ENCODE assay signal across 8 mouse cellular contexts in genomic region chr3:95994381-95994846, GRCm38 (mm10). TPM values are rescaled to one million over a fixed set of nuclear protein-coding genes. Genes with fewer than 3 reads are reported as not detected.
DNase-seq lines count a peak whose midpoint lies in the region; ATAC-seq and TF ChIP-seq lines count a peak whose summit lies in the region.

No protein-coding gene starts in this region.

- H3K9ac ChIP-seq in embryonic facial prominence, embryonic 14.5 days (ENCODE audit: low read depth, low read length) = peak overlapping the region; percentile 93
- peak overlapping the region; percentile 98 for H3K9ac ChIP-seq in hindbrain, embryonic 14.5 days
- peak overlapping the region; percentile 79 for H3K9ac ChIP-seq in stomach, embryonic 16.5 days (ENCODE audit: low read length)

- H3K4me1 ChIP-seq in embryonic facial prominence, embryonic 14.5 days (ENCODE audit: control insufficient read depth, insufficient read depth, low read length) = peaks cover 24% of the 10 kb centered on the region
- peaks cover 49% of the 10 kb centered on the region for H3K4me1 ChIP-seq in hindbrain, embryonic 14.5 days (replicated peaks; ENCODE audit: control insufficient read depth, insufficient read depth, low read length)
- peaks cover 18% of the 10 kb centered on the region for H3K4me1 ChIP-seq in stomach, embryonic 16.5 days (ENCODE audit: control insufficient read depth, insufficient read depth, low read length)

- no peak for ATAC-seq in embryonic facial prominence, embryonic 14.5 days (ENCODE audit: low read depth)
- no peak for ATAC-seq in hindbrain, embryonic 14.5 days (ENCODE audit: low FRiP score)
- ATAC-seq in stomach, embryonic 16.5 days (ENCODE audit: insufficient read depth, low FRiP score) = no peak

- no peak for TF ChIP-seq CTCF in left cerebral cortex, adult 2 months (IDR thresholded peaks at IDR 0.05)

- H3K9me3 ChIP-seq in embryonic facial prominence, embryonic 14.5 days (ENCODE audit: control insufficient read depth, low read length) = no peaks in the 10 kb centered on the region
- no peaks in the 10 kb centered on the region for H3K9me3 ChIP-seq in hindbrain, embryonic 14.5 days (ENCODE audit: control insufficient read depth, low read length)
- H3K9me3 ChIP-seq in stomach, embryonic 16.5 days (replicated peaks; ENCODE audit: control insufficient read depth, low read length) = no peaks in the 10 kb centered on the region

- no peaks in the 10 kb centered on the region for H3K27me3 ChIP-seq in embryonic facial prominence, embryonic 14.5 days (replicated peaks; ENCODE audit: control insufficient read depth, insufficient read depth, low read length)
- no peaks in the 10 kb centered on the region for H3K27me3 ChIP-seq in hindbrain, embryonic 14.5 days (ENCODE audit: control insufficient read depth, insufficient read depth, low read length)
- no peaks in the 10 kb centered on the region for H3K27me3 ChIP-seq in stomach, embryonic 16.5 days (ENCODE audit: control insufficient read depth, insufficient read depth, low read length)

- H3K4me2 ChIP-seq in embryonic facial prominence, embryonic 14.5 days (ENCODE audit: low read depth, low read length) = peak overlapping the region; percentile 66
- H3K4me2 ChIP-seq in hindbrain, embryonic 14.5 days (replicated peaks) = peak overlapping the region; percentile 73
- peak overlapping the region; percentile 76 for H3K4me2 ChIP-seq in stomach, embryonic 16.5 days (ENCODE audit: low read depth, low read length)

- DNase-seq in left cerebral cortex, adult 2 months (ENCODE audit: extremely low spot score in 1 of 2, low spot score in 2 of 2) = no peak
- no peak for DNase-seq in left cerebral cortex, postnatal 10 days (ENCODE audit: extremely low spot score in 1 of 2, low spot score in 2 of 2)
- no peak for DNase-seq in embryonic facial prominence, embryonic 14.5 days (ENCODE audit: low spot score)
- DNase-seq in hindbrain, embryonic 14.5 days (ENCODE audit: low spot score) = no peak
- DNase-seq in lung, postnatal 14 days = peak; percentile 23
- DNase-seq in T-cell, adult 2 months (ENCODE audit: low spot score) = no peak
- DNase-seq in embryo, embryonic 10 days (ENCODE audit: low spot score) = no peak

- H3K27ac ChIP-seq in left cerebral cortex, adult 2 months = peak overlapping the region; percentile 92
- H3K27ac ChIP-seq in embryonic facial prominence, embryonic 14.5 days (replicated peaks; ENCODE audit: low read depth, low read length) = peak overlapping the region; percentile 97
- peak overlapping the region; percentile 99 for H3K27ac ChIP-seq in hindbrain, embryonic 14.5 days
- H3K27ac ChIP-seq in stomach, embryonic 16.5 days (ENCODE audit: low read length) = peak overlapping the region; percentile 96

- H3K4me3 ChIP-seq in left cerebral cortex, adult 2 months = peak overlapping the region; percentile 74
- H3K4me3 ChIP-seq in embryonic facial prominence, embryonic 14.5 days (ENCODE audit: low read depth, low read length) = peak overlapping the region; percentile 78
- H3K4me3 ChIP-seq in hindbrain, embryonic 14.5 days (replicated peaks; ENCODE audit: low read length) = peak overlapping the region; percentile 89
- H3K4me3 ChIP-seq in stomach, embryonic 16.5 days (replicated peaks; ENCODE audit: low read length) = peak overlapping the region; percentile 74

- H3K36me3 ChIP-seq in embryonic facial prominence, embryonic 14.5 days (ENCODE audit: control insufficient read depth, insufficient read depth, low read length) = peaks cover 34% of the 10 kb centered on the region
- peaks cover 34% of the 10 kb centered on the region for H3K36me3 ChIP-seq in hindbrain, embryonic 14.5 days (replicated peaks; ENCODE audit: control insufficient read depth, insufficient read depth)
- peaks cover 7% of the 10 kb centered on the region; the same call in 1 of the 2 replicates for H3K36me3 ChIP-seq in stomach, embryonic 16.5 days (ENCODE audit: control insufficient read depth, insufficient read depth, low read length)

- WGBS in embryonic facial prominence, embryonic 14.5 days = 9% methylated on average over 6 of the region's 6 CpGs
- 6% methylated on average over 6 of the region's 6 CpGs for WGBS in hindbrain, embryonic 14.5 days
- 25% methylated on average over 6 of the region's 6 CpGs for WGBS in stomach, embryonic 16.5 days

- intact Hi-C loops in left cerebral cortex, adult 2 months (cut with DNase I) = no loop called here
- intact Hi-C loops in left cerebral cortex, postnatal 10 days (cut with DNase I) = no loop called here

RNA-seq across cellular contexts. Expression of gene Plekho1, which starts 1.4 kb away (rescaled TPM):
- 10 to 100 TPM; 73.5 to 86.9 TPM for total RNA-seq in left cerebral cortex, adult 2 months (2021)
- total RNA-seq in left cerebral cortex, postnatal 10 days (2021) = 10 to 100 TPM; 56.2 to 56.3 TPM
- polyA plus RNA-seq in embryonic facial prominence, embryonic 14.5 days (2014; fragmentation: Nextera tagmentation; extraction: Ambion mirVana) = 40.5 and 43.2 TPM in 2 replicates
- polyA plus RNA-seq in hindbrain, embryonic 14.5 days (2014; fragmentation: Nextera tagmentation; extraction: Ambion mirVana) = 47.1 and 49.0 TPM in 2 replicates
- 20.6 and 25.7 TPM in 2 replicates for polyA plus RNA-seq in stomach, embryonic 16.5 days (2015; fragmentation: Nextera tagmentation; extraction: Ambion mirVana)
